9 mouse cellular contexts compared by ENCODE assay signal in the genomic region with DNA sequence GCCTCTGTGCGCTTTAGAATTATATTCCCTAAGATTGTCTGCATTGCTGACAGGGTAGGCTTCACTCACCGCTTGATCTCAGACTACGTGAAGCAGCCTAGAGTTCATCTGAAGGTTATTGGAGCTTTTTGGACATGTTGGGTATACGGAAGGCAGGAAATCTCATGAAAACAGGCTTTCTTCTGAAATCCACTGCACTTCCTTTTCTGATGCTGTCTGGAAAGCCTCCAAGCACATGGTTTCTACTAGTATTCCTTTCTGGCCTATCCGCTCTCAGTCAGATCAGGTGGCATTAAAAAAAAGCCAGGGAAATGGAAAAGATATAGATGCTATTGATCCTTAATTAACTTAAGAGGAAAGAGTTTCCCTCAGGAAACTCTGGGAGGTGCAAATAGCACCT.
DNase-seq lines count a peak whose midpoint lies in the region; ATAC-seq and TF ChIP-seq lines count a peak whose summit lies in the region.
"Had no signal": no experiment of that assay in that cellular context is flagged by ENCODE, and none has a peak within 500 bp of the region (broad histone marks: within the 10 kb centered on the region; RNA-seq: fewer than 3 reads in every experiment).

No protein-coding gene starts in this region.

- H3K4me1 ChIP-seq in heart, embryonic 15.5 days (replicated peaks) = no peaks in the 10 kb centered on the region; the same call in 1 of the 2 replicates
- peaks cover 41% of the 10 kb centered on the region for H3K4me1 ChIP-seq in E14TG2a.4 (replicated peaks; ENCODE audit: low read depth, low read length)
- peaks cover 8% of the 10 kb centered on the region; the same call in 1 of the 2 replicates for H3K4me1 ChIP-seq in hindbrain, embryonic 14.5 days (replicated peaks; ENCODE audit: control insufficient read depth, insufficient read depth, low read length)
- H3K4me1 ChIP-seq in midbrain, embryonic 12.5 days = peaks cover 12% of the 10 kb centered on the region

- TF ChIP-seq CTCF in E14TG2a.4 (conservative IDR thresholded peaks at IDR 0.05; ENCODE audit: low read length) = no peak

- no peaks in the 10 kb centered on the region for H3K9me3 ChIP-seq in heart, embryonic 15.5 days (replicated peaks)
- no peaks in the 10 kb centered on the region for H3K9me3 ChIP-seq in E14TG2a.4 (ENCODE audit: low read length)
- H3K9me3 ChIP-seq in hindbrain, embryonic 14.5 days (ENCODE audit: control insufficient read depth, low read length) = no peaks in the 10 kb centered on the region
- H3K9me3 ChIP-seq in midbrain, embryonic 12.5 days = no peaks in the 10 kb centered on the region

- H3K27me3 ChIP-seq in heart, embryonic 15.5 days = no peaks in the 10 kb centered on the region
- no peaks in the 10 kb centered on the region for H3K27me3 ChIP-seq in E14TG2a.4 (ENCODE audit: insufficient read depth, low read length)
- H3K27me3 ChIP-seq in hindbrain, embryonic 14.5 days (ENCODE audit: control insufficient read depth, insufficient read depth, low read length) = no peaks in the 10 kb centered on the region
- no peaks in the 10 kb centered on the region for H3K27me3 ChIP-seq in midbrain, embryonic 12.5 days

- WGBS in heart, embryonic 15.5 days = 59% methylated on average over 5 of the region's 5 CpGs
- WGBS in hindbrain, embryonic 14.5 days = 87% methylated on average over 5 of the region's 5 CpGs
- WGBS in midbrain, embryonic 12.5 days = 86% methylated on average over 5 of the region's 5 CpGs

- ATAC-seq in heart, embryonic 15.5 days (replicated peaks; ENCODE audit: insufficient number of reproducible peaks, insufficient read depth, low FRiP score, low read depth) = no peak
- ATAC-seq in hindbrain, embryonic 14.5 days (ENCODE audit: low FRiP score) = no peak
- no peak for ATAC-seq in midbrain, embryonic 12.5 days (ENCODE audit: low FRiP score, low read depth)
- ATAC-seq: CD4-positive, CD25-positive, alpha-beta regulatory T cell, adult 4 months had no signal

- peak overlapping the region; percentile 90 for H3K4me2 ChIP-seq in heart, embryonic 15.5 days
- H3K4me2 ChIP-seq in hindbrain, embryonic 14.5 days (replicated peaks) = peak overlapping the region; percentile 67
- H3K4me2 ChIP-seq in midbrain, embryonic 12.5 days (replicated peaks) = peak overlapping the region; percentile 75

- H3K9ac ChIP-seq in heart, embryonic 15.5 days = no peak overlapping the region
- no peak overlapping the region for H3K9ac ChIP-seq in hindbrain, embryonic 14.5 days
- H3K9ac ChIP-seq in midbrain, embryonic 12.5 days (replicated peaks) = no peak overlapping the region

- peak overlapping the region; percentile 18; the same call in 1 of the 2 replicates for H3K4me3 ChIP-seq in heart, embryonic 15.5 days
- 0 out of 2 replicates have a peak overlapping the region, but pooled peaks have one; percentile 4 for H3K4me3 ChIP-seq in E14TG2a.4 (replicated peaks; ENCODE audit: low read length)
- H3K4me3 ChIP-seq in hindbrain, embryonic 14.5 days (replicated peaks; ENCODE audit: low read length) = no peak overlapping the region
- no peak overlapping the region for H3K4me3 ChIP-seq in midbrain, embryonic 12.5 days

- H3K36me3 ChIP-seq in heart, embryonic 15.5 days = no peaks in the 10 kb centered on the region
- 0 out of 2 replicates have a peak, but pooled peaks cover 9% of the 10 kb centered on the region for H3K36me3 ChIP-seq in E14TG2a.4 (ENCODE audit: insufficient read depth, low read length)
- no peaks in the 10 kb centered on the region for H3K36me3 ChIP-seq in hindbrain, embryonic 14.5 days (replicated peaks; ENCODE audit: control insufficient read depth, insufficient read depth)
- H3K36me3 ChIP-seq in midbrain, embryonic 12.5 days = no peaks in the 10 kb centered on the region

- peak overlapping the region; percentile 59 for H3K27ac ChIP-seq in heart, embryonic 15.5 days
- H3K27ac ChIP-seq in hindbrain, embryonic 14.5 days = no peak overlapping the region
- H3K27ac ChIP-seq in midbrain, embryonic 12.5 days (replicated peaks) = no peak overlapping the region

- intact Hi-C loops in left cerebral cortex, postnatal 36 days (cut with DNase I) = no loop called here

- DNase-seq in heart, adult 11 months = no peak
- no peak for DNase-seq in hindbrain, embryonic 14.5 days (ENCODE audit: low spot score)
- no peak for DNase-seq in frontal cortex, postnatal 10 days (ENCODE audit: low spot score in 2 of 2)
- DNase-seq in cerebellum, adult 11 months = no peak
- DNase-seq in left cerebral cortex, postnatal 36 days (ENCODE audit: low spot score in 2 of 2) = no peak

Comparison
In these comparisons a context has a peak if more than half of its experiments do, and no peak if none do; other contexts are left out.
1. H3K4me3 ChIP-seq: peak in heart, embryonic 15.5 days (single experiment) and E14TG2a.4 (single experiment); none in hindbrain, embryonic 14.5 days (single experiment) and midbrain, embryonic 12.5 days (single experiment).
2. Peak in every context shown above with its lines, with median percentiles within 50 percentile points of each other: H3K4me2 ChIP-seq.